Mouse (Mus musculus) neural tube, embryonic 12.5 days (tissue): ENCODE results near the gene Nup93. TPM values are rescaled to one million over a fixed set of nuclear protein-coding genes. Genes with fewer than 3 reads are reported as not detected.
A peak's percentile ranks its signal among the peaks of the same experiment; 100 is the strongest.

Source experiments
- ATAC-seq: fragments of 200-750 bp; cut with Nextera tagmentation; 2 replicates; pipeline ENCODE4 v1.8.0; 2017; ENCODE audit warnings: low read depth, mild to moderate bottlenecking, moderate TSS enrichment, moderate library complexity; ENCODE audit not compliant: low FRiP score
- H3K27ac ChIP-seq: fragments of 300-500 bp; sonication (generic); 2 replicates; pipeline ENCODE4 v1.5.1; 2016
- H3K27me3 ChIP-seq: fragments of 300-500 bp; sonication (generic); replicated peaks from 2 replicates; pipeline ENCODE4 v1.6.1; 2016; ENCODE audit warnings: mild to moderate bottlenecking
- H3K36me3 ChIP-seq: fragments of 300-500 bp; sonication (generic); 2 replicates; pipeline ENCODE4 v1.6.1; 2016; ENCODE audit warnings: mild to moderate bottlenecking
- H3K4me1 ChIP-seq: fragments of 300-500 bp; sonication (generic); 2 replicates; pipeline ENCODE4 v1.6.1; 2016
- H3K4me2 ChIP-seq: fragments of 300-500 bp; sonication (generic); replicated peaks from 2 replicates; pipeline ENCODE4 v1.6.1; 2016; ENCODE audit warnings: mild to moderate bottlenecking
- H3K4me3 ChIP-seq: fragments of 300-500 bp; sonication (generic); 2 replicates; pipeline ENCODE4 v1.5.1; 2016
- H3K9ac ChIP-seq: fragments of 300-500 bp; sonication (generic); 2 replicates; pipeline ENCODE4 v1.6.1; 2016; ENCODE audit warnings: mild to moderate bottlenecking
- H3K9me3 ChIP-seq: fragments of 300-500 bp; sonication (generic); 2 replicates; pipeline ENCODE4 v1.6.1; 2016; ENCODE audit warnings: mild to moderate bottlenecking
- WGBS: fragments of 180-500 bp; shearing (Covaris S2); methylation state at CpG from one replicate; pipeline ENCODE4 v1.1.7; 2016; 5-methylcytosine and 5-hydroxymethylcytosine counted together
- polyA plus RNA-seq: library from polyadenylated mRNA; unstranded; fragments of >200 nt; fragmentation: Nextera tagmentation; extraction: Ambion mirVana; gene quantifications from 2 replicates; pipeline ENCODE4 v1.2.1, GENCODE M21; 2016

The Nup93 gene
- polyA plus RNA-seq, 1 experiment from 2014 or later: 85.1 TPM

DNA sequence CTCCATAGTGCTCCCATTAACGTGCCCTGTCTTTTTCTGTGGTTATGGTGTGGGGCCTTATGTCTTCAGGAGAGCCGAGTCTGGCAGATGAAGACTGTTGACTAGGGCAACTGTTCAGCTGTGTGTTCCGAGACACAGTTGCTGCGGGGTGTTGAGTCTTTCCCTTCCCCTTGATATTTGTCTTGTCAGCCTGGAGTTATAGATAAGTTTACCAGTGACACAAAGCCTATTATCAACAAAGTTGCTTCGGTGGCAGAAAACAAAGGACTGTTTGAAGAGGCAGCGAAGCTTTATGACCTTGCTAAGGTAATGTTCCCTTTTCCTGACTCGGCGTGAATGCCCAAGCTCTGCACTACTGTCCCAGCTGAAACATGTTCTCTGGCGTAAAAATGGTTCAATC, 93.3 kb downstream of the Nup93 start:
- 74% methylated on average over 9 of the region's 9 CpGs for WGBS
- H3K4me2 ChIP-seq: no peak overlapping the region
- H3K4me3 ChIP-seq: no peak overlapping the region
- H3K27me3 ChIP-seq: no peaks in the 10 kb centered on the region
- ATAC-seq: no peak
- no peak overlapping the region for H3K9ac ChIP-seq
- no peaks in the 10 kb centered on the region for H3K4me1 ChIP-seq
- H3K9me3 ChIP-seq: no peaks in the 10 kb centered on the region
- H3K27ac ChIP-seq: no peak overlapping the region
- H3K36me3 ChIP-seq: peaks cover 68% of the 10 kb centered on the region

- no peak overlapping the region for H3K27ac ChIP-seq
- no peaks in the 10 kb centered on the region for H3K27me3 ChIP-seq
- peaks cover 41% of the 10 kb centered on the region for H3K36me3 ChIP-seq
- no peak for ATAC-seq
- WGBS: 89% methylated on average over 2 of the region's 2 CpGs
- no peak overlapping the region for H3K9ac ChIP-seq
- H3K4me1 ChIP-seq: no peaks in the 10 kb centered on the region
- H3K9me3 ChIP-seq: no peaks in the 10 kb centered on the region
- H3K4me3 ChIP-seq: no peak overlapping the region
- no peak overlapping the region for H3K4me2 ChIP-seq
Measured at GRCm38 (mm10) chr8:94314069-94314468, 99.7 kb downstream of the Nup93 start.

DNA sequence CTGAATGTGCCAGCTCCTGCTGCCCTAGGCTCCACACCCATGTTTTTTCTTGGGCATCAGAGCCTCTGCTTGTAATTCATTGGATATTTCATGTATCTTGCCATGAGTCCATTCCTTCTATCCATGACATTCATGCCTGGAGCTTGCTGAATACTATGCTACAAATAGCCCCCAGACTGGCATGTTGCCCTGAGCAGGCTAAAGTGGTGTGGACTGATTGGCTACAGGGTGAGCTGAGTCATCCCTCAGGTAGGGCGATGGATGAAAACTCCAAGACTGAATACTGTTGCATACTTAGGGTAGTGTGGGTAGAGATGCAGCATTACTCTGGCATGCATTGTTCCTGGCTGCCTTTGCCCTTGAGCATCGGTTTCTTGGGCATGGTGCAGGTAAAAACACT, 102.9 kb downstream of the Nup93 start:
- no peak overlapping the region for H3K9ac ChIP-seq
- no peak for ATAC-seq

GRCm38 (mm10) chr8:94317691-94318090, 103.3 kb downstream of the Nup93 start:
- no peak overlapping the region for H3K4me3 ChIP-seq
- H3K9me3 ChIP-seq: no peaks in the 10 kb centered on the region
- H3K27ac ChIP-seq: no peak overlapping the region
- no peaks in the 10 kb centered on the region for H3K4me1 ChIP-seq
- peaks cover 32% of the 10 kb centered on the region for H3K36me3 ChIP-seq
- no peaks in the 10 kb centered on the region for H3K27me3 ChIP-seq
- no peak overlapping the region for H3K9ac ChIP-seq
- ATAC-seq: no peak
- WGBS: 98% methylated on average over 2 of the region's 2 CpGs
- no peak overlapping the region for H3K4me2 ChIP-seq

More for the DNA sequence above, 102.9 kb downstream of the Nup93 start:
- H3K4me3 ChIP-seq: no peak overlapping the region
- H3K27ac ChIP-seq: no peak overlapping the region
- H3K9me3 ChIP-seq: no peaks in the 10 kb centered on the region
- H3K4me1 ChIP-seq: no peaks in the 10 kb centered on the region
- 92% methylated on average over 2 of the region's 2 CpGs for WGBS
- no peak overlapping the region for H3K4me2 ChIP-seq
- H3K27me3 ChIP-seq: no peaks in the 10 kb centered on the region
- H3K36me3 ChIP-seq: peaks cover 33% of the 10 kb centered on the region

DNA sequence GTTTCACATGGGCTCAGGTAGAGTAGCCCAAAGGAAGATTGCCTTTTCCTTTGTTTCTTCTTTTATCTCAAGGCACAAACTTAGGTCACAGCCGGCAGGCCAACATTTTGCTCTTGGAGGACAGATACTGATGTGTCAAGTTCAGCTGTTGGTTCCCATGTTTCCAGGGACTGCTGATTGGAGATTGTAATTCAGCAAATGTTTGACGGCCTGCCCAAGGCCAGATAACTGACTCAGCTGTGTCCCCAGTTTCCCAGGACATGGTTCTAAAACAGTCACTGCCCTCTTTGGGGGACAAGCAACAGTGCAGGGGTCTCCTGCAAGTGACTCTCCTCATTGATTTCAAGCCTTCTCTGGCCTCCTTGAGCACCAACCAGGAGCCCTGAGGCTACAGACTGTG, 105.7 kb downstream of the Nup93 start:
- no peak for ATAC-seq
- H3K9ac ChIP-seq: no peak overlapping the region

GRCm38 (mm10) chr8:94322083-94322482, 107.7 kb downstream of the Nup93 start:
- Histone ChIP-seq H3K4me1 (no peaks in the 10 kb centered on the region), H3K9ac (no peak overlapping the region), H3K9me3 (no peaks in the 10 kb centered on the region), H3K4me2 (no peak overlapping the region), H3K36me3 (peaks cover 16% of the 10 kb centered on the region), H3K27me3 (no peaks in the 10 kb centered on the region), H3K27ac (no peak overlapping the region), H3K4me3 (no peak overlapping the region)
- no peak for ATAC-seq
- 69% methylated on average over 4 of the region's 4 CpGs for WGBS

More for the DNA sequence above, 105.7 kb downstream of the Nup93 start:
- no peaks in the 10 kb centered on the region for H3K27me3 ChIP-seq
- H3K4me2 ChIP-seq: no peak overlapping the region
- WGBS: 86% methylated on average over 2 of the region's 2 CpGs
- no peak overlapping the region for H3K4me3 ChIP-seq
- H3K36me3 ChIP-seq: peaks cover 23% of the 10 kb centered on the region
- no peak overlapping the region for H3K27ac ChIP-seq
- H3K4me1 ChIP-seq: no peaks in the 10 kb centered on the region
- H3K9me3 ChIP-seq: no peaks in the 10 kb centered on the region

GRCm38 (mm10) chr8:94323041-94323440, 108.7 kb downstream of the Nup93 start:
- no peaks in the 10 kb centered on the region for H3K4me1 ChIP-seq
- 89% methylated on average over 6 of the region's 6 CpGs for WGBS
- peaks cover 12% of the 10 kb centered on the region for H3K36me3 ChIP-seq
- no peaks in the 10 kb centered on the region for H3K27me3 ChIP-seq
- no peak overlapping the region for H3K9ac ChIP-seq
- ATAC-seq: no peak
- no peak overlapping the region for H3K4me2 ChIP-seq
- H3K9me3 ChIP-seq: no peaks in the 10 kb centered on the region
- H3K4me3 ChIP-seq: no peak overlapping the region
- H3K27ac ChIP-seq: no peak overlapping the region

DNA sequence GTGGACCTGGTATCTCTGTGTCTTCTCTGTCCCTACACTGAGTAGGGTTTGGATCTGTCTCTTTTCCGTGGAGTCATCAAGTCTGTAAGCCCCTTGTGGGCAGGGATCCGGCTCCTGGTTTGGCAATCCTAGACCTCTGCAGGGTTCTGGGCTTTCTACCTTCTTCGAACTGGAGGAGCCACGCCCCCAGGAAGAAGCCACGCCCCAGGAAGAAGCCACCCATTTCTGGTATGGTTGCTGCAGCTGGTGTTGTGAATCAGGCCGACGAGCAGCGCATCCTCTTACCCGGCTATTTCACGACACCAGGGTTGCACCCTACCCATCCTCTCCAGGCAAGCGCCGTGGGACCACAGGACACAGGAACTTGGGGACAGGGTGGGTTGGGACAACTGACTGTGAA, 109.7 kb downstream of the Nup93 start:
- Histone ChIP-seq H3K36me3 (peaks cover 7% of the 10 kb centered on the region), H3K9ac (no peak overlapping the region), H3K9me3 (no peaks in the 10 kb centered on the region), H3K4me2 (no peak overlapping the region), H3K27ac (no peak overlapping the region), H3K4me1 (no peaks in the 10 kb centered on the region), H3K4me3 (no peak overlapping the region), H3K27me3 (no peaks in the 10 kb centered on the region)
- no peak for ATAC-seq
- WGBS: 62% methylated on average over 12 of the region's 12 CpGs

DNA sequence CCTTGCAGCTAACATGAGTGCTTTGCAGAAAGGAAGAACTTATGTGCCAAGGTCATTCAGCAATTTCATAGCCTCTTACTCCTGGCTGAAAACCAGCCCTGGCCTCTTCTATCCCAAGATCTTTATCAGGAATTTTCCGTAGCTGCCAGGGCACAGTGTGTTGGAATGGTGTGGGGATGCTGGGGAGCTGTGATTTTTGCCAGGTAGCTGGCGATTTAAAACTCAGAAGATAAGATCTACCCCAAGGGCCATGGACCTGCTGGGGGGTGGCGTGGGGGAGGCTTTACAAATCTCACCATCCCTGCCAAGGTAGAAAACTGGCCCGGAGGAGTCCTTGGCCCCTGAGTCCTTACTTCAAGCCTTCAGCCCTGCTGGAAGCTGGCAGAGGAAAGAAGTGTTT, 111.7 kb downstream of the Nup93 start:
- Histone ChIP-seq H3K4me1 (no peaks in the 10 kb centered on the region), H3K4me3 (no peak overlapping the region), H3K4me2 (no peak overlapping the region), H3K27me3 (no peaks in the 10 kb centered on the region), H3K9ac (no peak overlapping the region), H3K9me3 (no peaks in the 10 kb centered on the region), H3K36me3 (no peaks in the 10 kb centered on the region; the same call in 1 of the 2 replicates), H3K27ac (no peak overlapping the region)
- WGBS: 81% methylated on average over 4 of the region's 4 CpGs
- ATAC-seq: no peak

- no peak for ATAC-seq
- Histone ChIP-seq H3K36me3 (no peaks in the 10 kb centered on the region), H3K9ac (no peak within 1 kb of the TSS), H3K4me3 (no peak within 1 kb of the TSS), H3K9me3 (no peaks in the 10 kb centered on the region), H3K4me2 (no peak within 1 kb of the TSS), H3K27me3 (no peaks in the 10 kb centered on the region), H3K4me1 (no peaks in the 10 kb centered on the region), H3K27ac (no peak within 1 kb of the TSS)
- 81% methylated on average over 21 of the region's 21 CpGs for WGBS
Measured at GRCm38 (mm10) chr8:94328932-94329728, 114.8 kb downstream of the Nup93 start, which contains the start of gene Slc12a3. Slc12a3 (plus strand) TSS chr8:94329201.

DNA sequence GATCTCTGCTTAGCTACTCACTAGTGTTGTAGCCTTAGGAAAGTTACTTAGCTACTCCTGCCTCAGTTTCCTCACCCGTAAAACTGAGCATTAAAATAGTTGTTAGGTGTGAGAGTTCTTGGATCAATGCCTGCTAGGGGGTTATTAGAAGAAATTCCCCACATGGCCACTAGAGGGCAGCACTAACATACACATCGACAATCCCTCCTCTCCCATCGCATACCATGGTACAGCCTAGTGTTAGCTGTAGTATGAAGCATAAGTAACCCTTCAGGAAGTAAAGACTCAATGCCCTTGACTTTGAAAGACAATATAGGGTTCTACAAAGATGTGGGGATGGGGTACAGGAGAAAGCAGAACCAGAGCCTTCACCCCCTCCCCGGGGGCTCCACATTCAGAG, 116.4 kb downstream of the Nup93 start:
- H3K27ac ChIP-seq: no peak overlapping the region
- no peak overlapping the region for H3K4me2 ChIP-seq
- H3K4me1 ChIP-seq: no peaks in the 10 kb centered on the region
- no peak overlapping the region for H3K4me3 ChIP-seq
- H3K27me3 ChIP-seq: no peaks in the 10 kb centered on the region
- no peaks in the 10 kb centered on the region for H3K36me3 ChIP-seq
- 35% methylated on average over 4 of the region's 4 CpGs for WGBS
- H3K9ac ChIP-seq: no peak overlapping the region
- no peaks in the 10 kb centered on the region for H3K9me3 ChIP-seq
- ATAC-seq: peak; percentile 76; the same call in 1 of the 2 replicates

DNA sequence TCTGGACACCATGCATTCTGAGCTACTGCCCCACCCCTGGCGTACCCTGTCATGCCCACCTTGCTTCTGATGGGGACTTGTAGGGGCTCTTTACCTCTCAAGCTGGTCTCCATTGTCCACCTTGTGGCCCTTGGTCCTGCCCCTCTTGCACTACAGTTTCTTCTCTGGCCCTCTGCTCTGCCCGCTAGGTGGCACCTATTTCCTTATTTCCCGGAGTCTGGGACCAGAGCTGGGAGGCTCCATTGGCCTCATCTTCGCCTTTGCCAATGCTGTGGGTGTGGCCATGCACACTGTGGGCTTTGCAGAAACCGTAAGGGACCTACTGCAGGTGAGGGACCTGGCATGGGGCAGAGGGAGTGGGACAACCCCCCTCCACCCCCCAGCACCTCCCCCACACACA, 119.0 kb downstream of the Nup93 start:
- Histone ChIP-seq H3K4me2 (no peak overlapping the region), H3K9me3 (no peaks in the 10 kb centered on the region), H3K27ac (no peak overlapping the region), H3K4me1 (no peaks in the 10 kb centered on the region), H3K36me3 (no peaks in the 10 kb centered on the region), H3K4me3 (no peak overlapping the region), H3K9ac (no peak overlapping the region), H3K27me3 (no peaks in the 10 kb centered on the region)
- ATAC-seq: no peak
- 52% methylated on average over 5 of the region's 5 CpGs for WGBS

GRCm38 (mm10) chr8:94337559-94337958, 123.2 kb downstream of the Nup93 start:
- Histone ChIP-seq H3K27me3 (no peaks in the 10 kb centered on the region), H3K9ac (no peak overlapping the region), H3K4me2 (no peak overlapping the region), H3K4me3 (no peak overlapping the region), H3K36me3 (no peaks in the 10 kb centered on the region), H3K9me3 (no peaks in the 10 kb centered on the region), H3K27ac (no peak overlapping the region), H3K4me1 (no peaks in the 10 kb centered on the region)
- no peak for ATAC-seq
- 88% methylated on average over 8 of the region's 8 CpGs for WGBS
